Mouse (Mus musculus): Measurements from ENCODE around the gene Ptpa. TPM values are rescaled to one million over a fixed set of nuclear protein-coding genes. Genes with fewer than 3 reads are reported as not detected.

Ptpa gene
- polyA plus RNA-seq, 1 experiment from 2014 or later, result 88.0 TPM

- H3K9me3 ChIP-seq (ENCODE audit: low read length), result no peaks in the 10 kb centered on the region
- H3K27me3 ChIP-seq (replicated peaks; ENCODE audit: insufficient read depth, low read length), result no peaks in the 10 kb centered on the region
- H3K27ac ChIP-seq (ENCODE audit: low read length), result no peak overlapping the region
- TF ChIP-seq EP300 (IDR thresholded peaks at IDR 0.05) (no peak), CTCF (IDR thresholded peaks at IDR 0.05) (no peak)
- no peak overlapping the region for H3K4me3 ChIP-seq (ENCODE audit: low read depth, low read length)
- peaks cover 44% of the 10 kb centered on the region for H3K36me3 ChIP-seq (ENCODE audit: insufficient read depth, low read length)
- 78% methylated on average over 2 of the region's 2 CpGs for WGBS
- DNase-seq (ENCODE audit: low spot score) (no peak), ATAC-seq (no peak)
- H3K4me2 ChIP-seq (replicated peaks; ENCODE audit: low read depth, low read length), result no peak overlapping the region
- no peak overlapping the region for H3K9ac ChIP-seq (replicated peaks; ENCODE audit: low read depth)
- no peaks in the 10 kb centered on the region for H3K4me1 ChIP-seq (ENCODE audit: insufficient read depth, low read depth, low read length)
These were observed 8.6 kb upstream of the Ptpa start for GRCm38 (mm10) chr2:30407221-30407620.

DNA sequence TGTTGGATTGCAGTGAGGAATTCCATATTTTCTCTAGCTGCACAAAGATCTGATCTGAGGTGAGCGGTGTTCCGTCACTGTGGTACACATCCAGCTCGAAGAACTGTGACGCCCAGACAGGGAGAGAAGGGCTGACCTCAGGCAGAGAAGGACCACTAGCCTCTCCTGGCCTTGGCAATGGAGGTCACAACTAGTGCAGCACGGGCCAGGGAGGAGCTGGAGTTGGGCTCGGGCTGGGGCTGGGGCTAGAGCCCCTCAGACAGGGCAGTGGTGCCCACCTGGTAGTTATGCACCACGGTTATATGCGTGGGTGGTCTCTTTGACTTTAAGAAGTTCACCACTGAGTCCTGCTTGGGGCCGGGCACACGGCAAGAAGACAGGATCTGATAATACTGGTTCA is 8.1 kb upstream of the Ptpa start:
- no peaks in the 10 kb centered on the region for H3K9me3 ChIP-seq (ENCODE audit: low read length)
- peaks cover 39% of the 10 kb centered on the region; the same call in 1 of the 2 replicates for H3K36me3 ChIP-seq (ENCODE audit: insufficient read depth, low read length)
- H3K4me3 ChIP-seq (ENCODE audit: low read depth, low read length), result no peak overlapping the region
- TF ChIP-seq EP300 (IDR thresholded peaks at IDR 0.05) (no peak), CTCF (IDR thresholded peaks at IDR 0.05) (no peak)
- DNase-seq (ENCODE audit: low spot score) (no peak), ATAC-seq (no peak)
- H3K27me3 ChIP-seq (replicated peaks; ENCODE audit: insufficient read depth, low read length), result no peaks in the 10 kb centered on the region
- H3K9ac ChIP-seq (replicated peaks; ENCODE audit: low read depth), result no peak overlapping the region
- 89% methylated on average over 10 of the region's 10 CpGs for WGBS
- no peaks in the 10 kb centered on the region for H3K4me1 ChIP-seq (ENCODE audit: insufficient read depth, low read depth, low read length)
- H3K4me2 ChIP-seq (replicated peaks; ENCODE audit: low read depth, low read length), result no peak overlapping the region
- no peak overlapping the region for H3K27ac ChIP-seq (ENCODE audit: low read length)

- no peak for ATAC-seq
- Histone ChIP-seq H3K9me3 (ENCODE audit: low read length) (no peaks in the 10 kb centered on the region), H3K4me3 (ENCODE audit: low read depth, low read length) (no peak overlapping the region), H3K36me3 (ENCODE audit: insufficient read depth, low read length) (peaks cover 34% of the 10 kb centered on the region; the same call in 1 of the 2 replicates), H3K27ac (ENCODE audit: low read length) (no peak overlapping the region), H3K27me3 (replicated peaks; ENCODE audit: insufficient read depth, low read length) (no peaks in the 10 kb centered on the region), H3K4me1 (ENCODE audit: insufficient read depth, low read depth, low read length) (peaks cover 2% of the 10 kb centered on the region; the same call in 1 of the 2 replicates), H3K9ac (replicated peaks; ENCODE audit: low read depth) (no peak overlapping the region), H3K4me2 (replicated peaks; ENCODE audit: low read depth, low read length) (no peak overlapping the region)
- TF ChIP-seq CTCF (IDR thresholded peaks at IDR 0.05) (no peak), EP300 (IDR thresholded peaks at IDR 0.05) (no peak)
- WGBS, result 82% methylated on average over 8 of the region's 8 CpGs
- DNase-seq (ENCODE audit: low spot score), result no peak
These were observed 7.3 kb upstream of the Ptpa start for GRCm38 (mm10) chr2:30408452-30409100.

DNA sequence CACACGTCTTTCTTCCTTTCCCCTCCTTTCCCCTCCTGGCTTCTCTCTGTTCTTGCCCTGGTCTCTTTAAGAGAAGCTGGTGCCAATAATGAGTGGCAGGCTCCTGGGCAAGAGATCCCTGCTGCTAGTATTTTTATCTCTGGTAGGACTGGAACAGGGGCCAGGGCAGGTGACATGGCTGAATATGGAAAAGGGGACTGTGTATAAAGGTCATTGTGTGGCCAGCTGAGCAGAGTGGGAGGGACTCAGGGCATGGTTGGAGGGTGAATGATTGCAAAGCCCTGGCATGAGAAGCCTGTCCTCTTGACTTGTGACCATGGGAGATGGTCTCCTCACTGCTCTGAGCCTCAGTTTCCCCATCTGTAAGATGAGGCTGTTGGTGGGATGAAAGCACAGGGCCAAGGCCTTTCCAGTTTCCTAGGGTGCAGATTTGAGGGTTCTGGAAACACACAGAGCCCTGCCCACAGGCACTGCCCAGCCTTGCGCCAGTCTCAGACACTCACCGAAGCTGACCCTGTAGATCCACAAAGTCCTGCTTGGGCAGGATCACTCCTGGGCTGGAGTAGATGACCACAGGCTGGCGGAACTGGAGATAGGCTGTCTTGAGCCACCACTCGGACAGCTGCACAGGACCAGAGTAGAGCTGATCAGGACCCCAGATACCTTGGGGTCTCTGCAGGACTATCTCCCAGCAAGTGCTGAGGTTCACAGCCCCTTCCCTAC is 6.2 kb upstream of the Ptpa start:
- ATAC-seq (no peak), DNase-seq (ENCODE audit: low spot score) (no peak)
- Histone ChIP-seq H3K9ac (replicated peaks; ENCODE audit: low read depth) (no peak overlapping the region), H3K9me3 (ENCODE audit: low read length) (no peaks in the 10 kb centered on the region), H3K27ac (ENCODE audit: low read length) (no peak overlapping the region), H3K4me1 (ENCODE audit: insufficient read depth, low read depth, low read length) (peaks cover 12% of the 10 kb centered on the region; the same call in 1 of the 2 replicates), H3K4me3 (ENCODE audit: low read depth, low read length) (no peak overlapping the region), H3K4me2 (replicated peaks; ENCODE audit: low read depth, low read length) (no peak overlapping the region), H3K36me3 (ENCODE audit: insufficient read depth, low read length) (peaks cover 27% of the 10 kb centered on the region; the same call in 1 of the 2 replicates), H3K27me3 (replicated peaks; ENCODE audit: insufficient read depth, low read length) (no peaks in the 10 kb centered on the region)
- TF ChIP-seq CTCF (IDR thresholded peaks at IDR 0.05) (no peak), EP300 (IDR thresholded peaks at IDR 0.05) (no peak)
- 89% methylated on average over 5 of the region's 5 CpGs for WGBS

- ATAC-seq (no peak), DNase-seq (ENCODE audit: low spot score) (peak; percentile 21)
- Histone ChIP-seq H3K9me3 (ENCODE audit: low read length) (no peaks in the 10 kb centered on the region), H3K4me2 (replicated peaks; ENCODE audit: low read depth, low read length) (peak overlapping the region; percentile 86), H3K4me1 (ENCODE audit: insufficient read depth, low read depth, low read length) (peaks cover 14% of the 10 kb centered on the region; the same call in 1 of the 2 replicates), H3K27me3 (replicated peaks; ENCODE audit: insufficient read depth, low read length) (no peaks in the 10 kb centered on the region), H3K4me3 (ENCODE audit: low read depth, low read length) (no peak overlapping the region), H3K9ac (replicated peaks; ENCODE audit: low read depth) (no peak overlapping the region), H3K36me3 (ENCODE audit: insufficient read depth, low read length) (peaks cover 8% of the 10 kb centered on the region; the same call in 1 of the 2 replicates), H3K27ac (ENCODE audit: low read length) (no peak overlapping the region)
- TF ChIP-seq EP300 (IDR thresholded peaks at IDR 0.05) (no peak), CTCF (IDR thresholded peaks at IDR 0.05) (no peak)
- 69% methylated on average over 15 of the region's 16 CpGs for WGBS
These were observed 2.5 kb upstream of the Ptpa start for GRCm38 (mm10) chr2:30413038-30413973.

Data from lung, postnatal 0 days (tissue).